Mouse (Mus musculus) forebrain, embryonic 11.5 days (tissue): ENCODE data around the gene Cfap97d1. TPM values are rescaled to one million over a fixed set of nuclear protein-coding genes. Genes with fewer than 3 reads are reported as not detected.

ENCODE experiments used
- ATAC-seq: fragments of 200-750 bp; cut with Nextera tagmentation; replicated peaks from 2 replicates; pipeline ENCODE4 v1.8.0; 2017; ENCODE audit warnings: moderate TSS enrichment; ENCODE audit not compliant: low FRiP score
- DNase-seq: peaks from one replicate; pipeline ENCODE4 v3.0.0-alpha.2; 2017; ENCODE audit warnings: low spot score
- H3K27ac ChIP-seq: fragments of 300-500 bp; sonication (generic); 2 replicates; pipeline ENCODE4 v1.5.1; 2014; ENCODE audit warnings: low read depth, low read length
- H3K27me3 ChIP-seq: fragments of 300-500 bp; sonication (generic); 2 replicates; pipeline ENCODE4 v1.6.1; 2014; ENCODE audit warnings: mild to moderate bottlenecking, low read length, mixed read lengths; ENCODE audit not compliant: control insufficient read depth, insufficient read depth
- H3K36me3 ChIP-seq: fragments of 300-500 bp; sonication (generic); 2 replicates; pipeline ENCODE4 v1.6.1; 2014; ENCODE audit warnings: mild to moderate bottlenecking, low read length, moderate library complexity, mixed read lengths; ENCODE audit not compliant: control insufficient read depth, insufficient read depth
- H3K4me1 ChIP-seq: fragments of 300-500 bp; sonication (generic); replicated peaks from 2 replicates; pipeline ENCODE4 v1.6.1; 2014; ENCODE audit warnings: low read length, mixed read lengths; ENCODE audit not compliant: control insufficient read depth, insufficient read depth
- H3K4me2 ChIP-seq: fragments of 300-500 bp; sonication (generic); 2 replicates; pipeline ENCODE4 v1.6.1; 2014; ENCODE audit warnings: low read depth, mild to moderate bottlenecking, low read length, moderate library complexity, mixed read lengths; ENCODE audit not compliant: severe bottlenecking
- H3K4me3 ChIP-seq: fragments of 300-500 bp; sonication (generic); 2 replicates; pipeline ENCODE4 v1.5.1; 2014; ENCODE audit warnings: low read depth, low read length
- H3K9ac ChIP-seq: fragments of 300-500 bp; sonication (generic); 2 replicates; pipeline ENCODE4 v1.6.1; 2014; ENCODE audit warnings: low read length
- H3K9me3 ChIP-seq: fragments of 300-500 bp; sonication (generic); 2 replicates; pipeline ENCODE4 v1.6.1; 2016; ENCODE audit warnings: low read length, mixed read lengths; ENCODE audit not compliant: control insufficient read depth
- WGBS: fragments of 180-500 bp; shearing (Covaris S2); extraction: QIAGEN DNeasy Blood & Tissue Kit; methylation state at CpG from one replicate; pipeline ENCODE4 v1.1.7; 2014; 5-methylcytosine and 5-hydroxymethylcytosine counted together
- polyA plus RNA-seq: library from polyadenylated mRNA; unstranded; fragments of >200 nt; fragmentation: Nextera tagmentation; extraction: Ambion mirVana; gene quantifications from 2 replicates; pipeline ENCODE4 v1.2.1, GENCODE M21; 2014

Cfap97d1 gene
- polyA plus RNA-seq, 1 experiment from 2014 or later = not detected

DNA sequence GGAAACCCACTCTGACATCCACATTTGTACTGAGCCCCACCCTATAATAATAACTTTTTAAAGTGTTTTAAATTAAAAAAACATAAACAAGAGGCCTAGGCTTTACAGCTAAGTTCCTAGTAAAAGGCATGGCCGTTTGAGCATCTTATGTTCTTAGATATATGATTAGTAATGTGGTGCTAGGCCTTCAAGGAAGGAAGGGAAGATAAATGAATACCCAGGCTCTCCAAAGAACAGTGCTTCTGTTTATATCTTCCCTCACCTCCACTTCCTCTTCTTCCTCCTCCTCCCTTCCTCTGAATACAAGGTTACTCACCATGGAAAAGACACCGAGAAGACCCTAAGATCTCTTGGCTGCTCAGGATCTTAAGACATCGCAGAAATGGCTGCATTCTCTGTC is 7.7 kb downstream of the Cfap97d1 start:
- Histone ChIP-seq H3K9ac (no peak overlapping the region), H3K27ac (no peak overlapping the region), H3K9me3 (no peaks in the 10 kb centered on the region), H3K4me3 (no peak overlapping the region), H3K4me2 (no peak overlapping the region), H3K27me3 (no peaks in the 10 kb centered on the region), H3K36me3 (no peaks in the 10 kb centered on the region), H3K4me1 (no peaks in the 10 kb centered on the region)
- ATAC-seq (no peak), DNase-seq (no peak)
- WGBS = 84% methylated on average over 3 of the region's 3 CpGs

GRCm38 (mm10) chr11:101992411-101992810 is 8.3 kb downstream of the Cfap97d1 start:
- H3K4me1 ChIP-seq = no peaks in the 10 kb centered on the region
- 84% methylated on average over 7 of the region's 7 CpGs for WGBS
- DNase-seq = no peak
- H3K9ac ChIP-seq = no peak overlapping the region
- H3K27ac ChIP-seq = no peak overlapping the region
- no peak overlapping the region for H3K4me3 ChIP-seq
- no peaks in the 10 kb centered on the region for H3K9me3 ChIP-seq
- H3K27me3 ChIP-seq = no peaks in the 10 kb centered on the region
- H3K36me3 ChIP-seq = no peaks in the 10 kb centered on the region
- ATAC-seq = no peak
- H3K4me2 ChIP-seq = no peak overlapping the region

DNA sequence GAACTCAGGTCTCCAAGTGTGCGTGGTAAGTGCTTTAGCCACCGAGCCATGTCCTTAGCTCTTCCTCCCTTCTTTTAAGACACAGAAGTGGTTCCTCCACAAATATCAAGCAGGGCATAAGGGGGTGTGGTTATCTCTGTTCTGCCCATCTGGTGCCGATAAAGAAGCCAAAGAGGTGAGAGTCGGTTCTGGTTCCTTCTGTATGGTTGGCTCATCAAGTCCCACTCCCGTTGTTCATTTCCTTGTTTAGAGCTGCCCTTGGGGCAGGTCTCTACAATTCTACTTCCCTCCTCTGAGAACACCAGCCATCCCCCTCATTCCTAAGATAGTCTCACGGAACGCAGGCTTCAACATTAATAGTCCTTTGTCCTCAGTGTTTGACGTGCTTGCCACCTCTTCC is 10.0 kb downstream of the Cfap97d1 start:
- Histone ChIP-seq H3K27me3 (no peaks in the 10 kb centered on the region), H3K9me3 (no peaks in the 10 kb centered on the region), H3K4me2 (no peak overlapping the region), H3K4me1 (no peaks in the 10 kb centered on the region), H3K27ac (no peak overlapping the region), H3K9ac (no peak overlapping the region), H3K36me3 (no peaks in the 10 kb centered on the region), H3K4me3 (no peak overlapping the region)
- ATAC-seq = no peak
- DNase-seq = no peak
- 82% methylated on average over 8 of the region's 8 CpGs for WGBS

GRCm38 (mm10) chr11:101995938-101996337 is 11.9 kb downstream of the Cfap97d1 start:
- WGBS = 93% methylated on average over 7 of the region's 7 CpGs
- no peak for DNase-seq
- H3K4me1 ChIP-seq = no peaks in the 10 kb centered on the region
- H3K27me3 ChIP-seq = no peaks in the 10 kb centered on the region
- ATAC-seq = no peak
- H3K4me3 ChIP-seq = no peak overlapping the region
- H3K27ac ChIP-seq = no peak overlapping the region
- no peaks in the 10 kb centered on the region for H3K9me3 ChIP-seq
- no peak overlapping the region for H3K9ac ChIP-seq
- no peaks in the 10 kb centered on the region; the same call in 1 of the 2 replicates for H3K36me3 ChIP-seq
- no peak overlapping the region for H3K4me2 ChIP-seq

DNA sequence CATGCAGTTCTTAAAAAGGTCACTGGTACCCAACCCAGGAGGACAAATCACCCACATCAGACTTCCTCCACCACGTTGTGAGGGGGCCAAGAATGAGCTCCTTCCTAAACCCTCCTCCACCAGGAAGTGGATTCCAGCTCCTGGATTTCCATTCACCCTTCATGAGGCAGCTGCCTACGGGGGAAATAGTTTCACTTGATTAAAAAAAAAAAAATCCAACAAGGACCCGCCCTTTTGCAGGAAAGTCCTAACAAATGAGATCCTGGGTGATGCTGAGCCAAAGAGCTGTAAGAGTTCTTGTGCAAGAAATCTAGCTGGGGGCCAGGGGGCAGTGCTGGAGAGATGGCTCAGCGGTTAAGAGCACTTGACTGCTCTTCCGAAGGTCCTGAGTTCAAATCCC is 14.2 kb downstream of the Cfap97d1 start:
- H3K4me2 ChIP-seq = no peak overlapping the region
- DNase-seq (no peak), ATAC-seq (no peak)
- no peak overlapping the region for H3K27ac ChIP-seq
- no peaks in the 10 kb centered on the region for H3K27me3 ChIP-seq
- H3K36me3 ChIP-seq = no peaks in the 10 kb centered on the region; the same call in 1 of the 2 replicates
- 58% methylated on average over 5 of the region's 5 CpGs for WGBS
- no peaks in the 10 kb centered on the region for H3K9me3 ChIP-seq
- H3K4me1 ChIP-seq = no peaks in the 10 kb centered on the region
- H3K4me3 ChIP-seq = no peak overlapping the region
- no peak overlapping the region for H3K9ac ChIP-seq

DNA sequence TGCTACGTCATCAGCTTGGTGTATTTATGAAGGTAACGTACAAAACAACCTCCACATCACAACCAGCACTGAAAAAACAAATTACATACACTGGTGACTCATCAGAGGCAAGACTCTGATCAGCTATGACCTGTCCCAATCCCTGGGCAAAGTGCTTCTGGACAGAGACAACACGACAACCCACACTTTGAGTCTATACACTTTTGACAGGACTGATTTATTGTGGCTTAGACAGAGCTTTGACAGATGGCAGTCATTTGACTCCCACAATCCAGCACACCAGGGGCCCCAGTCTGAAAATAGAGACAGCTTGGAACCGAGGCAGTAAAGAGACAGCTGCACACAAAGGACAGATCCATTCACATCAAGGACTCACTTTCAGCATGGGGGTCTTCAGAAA is 15.4 kb downstream of the Cfap97d1 start:
- 65% methylated on average over 4 of the region's 4 CpGs for WGBS
- Histone ChIP-seq H3K36me3 (peaks cover 4% of the 10 kb centered on the region; the same call in 1 of the 2 replicates), H3K27ac (no peak overlapping the region), H3K9ac (no peak overlapping the region), H3K4me3 (no peak overlapping the region), H3K4me2 (no peak overlapping the region), H3K27me3 (no peaks in the 10 kb centered on the region), H3K4me1 (no peaks in the 10 kb centered on the region), H3K9me3 (peaks cover 3% of the 10 kb centered on the region; the same call in 1 of the 2 replicates)
- ATAC-seq (no peak), DNase-seq (no peak)

GRCm38 (mm10) chr11:102004251-102004650 is 20.2 kb downstream of the Cfap97d1 start:
- H3K36me3 ChIP-seq = peaks cover 6% of the 10 kb centered on the region; the same call in 1 of the 2 replicates
- WGBS = 88% methylated on average over 8 of the region's 8 CpGs
- no peak overlapping the region for H3K9ac ChIP-seq
- DNase-seq = no peak
- no peak overlapping the region for H3K4me3 ChIP-seq
- H3K4me1 ChIP-seq = no peaks in the 10 kb centered on the region
- H3K4me2 ChIP-seq = no peak overlapping the region
- H3K27me3 ChIP-seq = no peaks in the 10 kb centered on the region
- peaks cover 4% of the 10 kb centered on the region; the same call in 1 of the 2 replicates for H3K9me3 ChIP-seq
- no peak overlapping the region for H3K27ac ChIP-seq
- ATAC-seq = no peak

DNA sequence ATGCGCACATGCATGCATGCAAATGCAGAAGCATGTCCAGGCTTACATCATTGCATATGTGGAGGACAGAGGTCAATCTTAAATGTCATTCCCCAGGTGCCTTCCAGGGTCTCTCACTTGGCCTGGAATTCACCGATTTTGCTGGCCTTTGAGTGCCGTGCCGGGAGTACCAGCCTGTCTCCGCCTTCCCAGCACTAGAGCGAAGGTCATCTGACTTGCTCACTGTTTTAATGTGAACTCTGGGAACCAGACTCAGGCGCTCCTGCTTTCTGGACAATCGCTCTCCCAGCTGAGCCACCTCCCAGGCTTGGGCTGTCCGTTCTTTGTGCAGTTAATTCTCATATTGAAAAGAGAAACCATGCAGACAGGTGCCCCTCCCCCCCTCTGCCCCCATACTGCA is 22.2 kb downstream of the Cfap97d1 start:
- no peak overlapping the region for H3K4me3 ChIP-seq
- no peak overlapping the region for H3K4me2 ChIP-seq
- H3K27me3 ChIP-seq = no peaks in the 10 kb centered on the region
- H3K4me1 ChIP-seq = peaks cover 7% of the 10 kb centered on the region
- H3K9me3 ChIP-seq = peaks cover 4% of the 10 kb centered on the region; the same call in 1 of the 2 replicates
- DNase-seq (no peak), ATAC-seq (no peak)
- H3K27ac ChIP-seq = no peak overlapping the region
- H3K9ac ChIP-seq = no peak overlapping the region
- WGBS = 66% methylated on average over 9 of the region's 9 CpGs
- H3K36me3 ChIP-seq = peaks cover 6% of the 10 kb centered on the region; the same call in 1 of the 2 replicates

DNA sequence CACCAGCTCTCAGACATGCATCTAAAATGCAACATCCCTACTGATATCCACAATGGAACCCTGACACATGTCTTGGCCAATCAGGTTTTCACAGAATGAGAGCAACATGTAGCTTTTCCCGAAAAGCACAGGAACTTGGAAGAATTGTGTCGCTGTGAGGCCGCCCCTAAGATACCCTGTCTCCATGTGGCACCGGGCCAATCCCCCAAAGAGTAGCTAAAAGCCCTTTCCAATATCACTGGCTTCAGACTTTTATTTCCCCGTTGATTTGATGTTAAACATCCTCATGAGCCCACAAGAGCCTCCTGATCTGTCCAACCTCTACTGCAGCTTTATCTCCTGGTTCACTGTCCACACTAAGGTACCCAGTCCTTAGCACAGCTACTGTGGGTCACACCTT is 22.6 kb downstream of the Cfap97d1 start:
- H3K4me1 ChIP-seq = peaks cover 7% of the 10 kb centered on the region
- peaks cover 6% of the 10 kb centered on the region; the same call in 1 of the 2 replicates for H3K36me3 ChIP-seq
- no peak overlapping the region for H3K9ac ChIP-seq
- no peak for ATAC-seq
- no peak for DNase-seq
- 83% methylated on average over 5 of the region's 5 CpGs for WGBS
- no peak overlapping the region for H3K27ac ChIP-seq
- no peak overlapping the region for H3K4me3 ChIP-seq
- H3K27me3 ChIP-seq = no peaks in the 10 kb centered on the region
- peaks cover 4% of the 10 kb centered on the region; the same call in 1 of the 2 replicates for H3K9me3 ChIP-seq
- no peak overlapping the region for H3K4me2 ChIP-seq
